Mouse (Mus musculus) limb, embryonic 11.5 days (tissue): Measurements from ENCODE around the gene Tradd. TPM values are rescaled to one million over a fixed set of nuclear protein-coding genes. Genes with fewer than 3 reads are reported as not detected.
A peak's percentile ranks its signal among the peaks of the same experiment; 100 is the strongest.

ENCODE experiments used
- ATAC-seq: fragments of 200-750 bp; cut with Nextera tagmentation; 2 replicates; pipeline ENCODE4 v1.8.0; 2017; ENCODE audit warnings: low read depth; ENCODE audit not compliant: insufficient number of reproducible peaks, low FRiP score, low TSS enrichment
- DNase-seq: peaks from one replicate; pipeline ENCODE4 v3.0.0-alpha.2; 2015; ENCODE audit warnings: low spot score
- H3K27ac ChIP-seq: fragments of 300-500 bp; sonication (generic); replicated peaks from 2 replicates; pipeline ENCODE4 v1.5.1; 2014; ENCODE audit warnings: low read depth, mild to moderate bottlenecking, low read length
- H3K27me3 ChIP-seq: fragments of 300-500 bp; sonication (generic); 2 replicates; pipeline ENCODE4 v1.6.1; 2014; ENCODE audit warnings: mild to moderate bottlenecking, low read length, mixed read lengths; ENCODE audit not compliant: control insufficient read depth, insufficient read depth
- H3K36me3 ChIP-seq: fragments of 300-500 bp; sonication (generic); 2 replicates; pipeline ENCODE4 v1.6.1; 2014; ENCODE audit warnings: mild to moderate bottlenecking, low read length, moderate library complexity, mixed read lengths; ENCODE audit not compliant: control insufficient read depth, insufficient read depth
- H3K4me1 ChIP-seq: fragments of 300-500 bp; sonication (generic); 2 replicates; pipeline ENCODE4 v1.6.1; 2014; ENCODE audit warnings: low read length, mixed read lengths; ENCODE audit not compliant: control insufficient read depth, insufficient read depth
- H3K4me2 ChIP-seq: fragments of 300-500 bp; sonication (generic); 2 replicates; pipeline ENCODE4 v1.6.1; 2014; ENCODE audit warnings: low read depth, mild to moderate bottlenecking, moderate library complexity; ENCODE audit not compliant: severe bottlenecking
- H3K4me3 ChIP-seq: fragments of 300-500 bp; sonication (generic); 2 replicates; pipeline ENCODE4 v1.5.1; 2014; ENCODE audit warnings: low read depth, low read length
- H3K9ac ChIP-seq: fragments of 300-500 bp; sonication (generic); 2 replicates; pipeline ENCODE4 v1.6.1; 2014; ENCODE audit warnings: mild to moderate bottlenecking, low read length
- H3K9me3 ChIP-seq: fragments of 300-500 bp; sonication (generic); 2 replicates; pipeline ENCODE4 v1.6.1; 2016; ENCODE audit warnings: low read length; ENCODE audit not compliant: control insufficient read depth
- WGBS: fragments of 180-500 bp; shearing (Covaris S2); extraction: QIAGEN DNeasy Blood & Tissue Kit; methylation state at CpG from one replicate; pipeline ENCODE4 v1.1.7; 2014; 5-methylcytosine and 5-hydroxymethylcytosine counted together
- polyA plus RNA-seq: library from polyadenylated mRNA; unstranded; fragments of >200 nt; fragmentation: Nextera tagmentation; extraction: Ambion mirVana; gene quantifications from 2 replicates; pipeline ENCODE4 v1.2.1, GENCODE M21; 2014

The Tradd gene
- polyA plus RNA-seq, 1 experiment from 2014 or later: 11.1 TPM

DNA sequence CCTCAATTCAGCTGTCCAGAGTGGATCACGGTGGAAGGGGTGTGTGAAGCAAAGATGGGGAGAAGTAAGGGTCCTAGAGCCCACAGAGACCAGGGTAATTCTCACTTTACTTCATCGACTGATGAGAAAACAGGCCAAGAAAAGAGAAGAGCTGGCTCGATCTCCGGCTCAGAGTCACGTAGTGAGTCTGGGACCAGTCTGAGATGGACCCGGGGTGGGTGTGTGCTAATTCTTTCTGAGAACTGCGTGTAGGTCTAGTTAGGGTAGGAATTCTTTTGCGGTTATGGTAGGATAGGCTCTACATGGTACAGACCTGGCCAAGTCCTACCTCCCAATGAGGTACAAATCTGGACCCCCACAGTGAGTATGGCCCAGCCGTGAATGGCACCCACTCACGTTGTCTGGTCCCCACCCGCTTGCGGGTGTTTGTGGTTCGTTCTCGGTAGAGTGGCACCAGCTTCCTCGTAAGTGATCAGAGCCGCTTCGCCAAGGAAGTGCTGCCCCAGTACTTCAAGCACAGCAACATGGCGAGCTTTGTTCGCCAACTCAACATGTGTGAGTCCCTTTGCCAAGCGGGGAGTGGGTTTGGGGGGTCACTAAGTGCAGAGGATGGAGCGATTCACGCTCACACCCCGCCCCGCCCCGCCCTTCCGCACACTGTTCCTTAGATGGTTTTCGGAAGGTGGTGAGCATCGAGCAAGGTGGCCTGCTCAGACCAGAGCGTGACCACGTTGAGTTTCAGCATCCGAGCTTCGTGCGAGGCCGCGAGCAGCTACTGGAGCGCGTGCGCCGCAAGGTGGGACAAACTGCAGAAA is 5.9 kb upstream of the Tradd start:
- no peak for DNase-seq
- peaks cover 18% of the 10 kb centered on the region for H3K4me1 ChIP-seq
- H3K9me3 ChIP-seq: peaks cover 3% of the 10 kb centered on the region; the same call in 1 of the 2 replicates
- 4% methylated on average over 39 of the region's 39 CpGs for WGBS
- peak overlapping the region; percentile 65; the same call in 1 of the 2 replicates for H3K4me2 ChIP-seq
- H3K4me3 ChIP-seq: peak overlapping the region; percentile 32
- H3K9ac ChIP-seq: no peak overlapping the region
- H3K27me3 ChIP-seq: peaks cover 87% of the 10 kb centered on the region
- no peak for ATAC-seq
- no peak overlapping the region for H3K27ac ChIP-seq
- no peaks in the 10 kb centered on the region; the same call in 1 of the 2 replicates for H3K36me3 ChIP-seq

DNA sequence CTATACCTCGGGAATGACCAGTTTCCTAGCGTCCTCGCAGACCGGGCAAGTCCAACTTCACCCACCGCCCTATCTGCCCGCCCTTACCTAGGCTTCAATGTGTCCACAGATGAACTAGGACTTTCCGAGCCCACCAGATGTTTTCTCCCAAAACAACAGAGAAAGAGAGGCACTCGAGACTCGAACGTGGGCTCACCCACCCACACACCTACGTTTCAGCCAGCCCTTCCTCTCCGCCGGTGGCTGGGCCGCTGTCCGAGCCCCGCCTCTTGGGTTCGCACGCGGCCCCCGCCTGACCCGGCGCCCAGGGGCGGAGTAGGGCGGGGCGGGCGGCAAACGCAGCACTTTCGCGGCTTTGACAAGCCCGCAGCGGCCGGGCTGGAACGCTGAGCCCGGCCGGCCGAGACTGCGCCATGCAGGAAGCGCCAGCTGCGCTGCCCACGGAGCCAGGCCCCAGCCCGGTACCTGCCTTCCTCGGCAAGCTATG is 5.1 kb upstream of the Tradd start, which contains the start of gene Hsf4:
Hsf4 (plus strand) TSS at position 341 of the 487 bp plus-strand sequence.
- Histone ChIP-seq H3K4me1 (peaks cover 24% of the 10 kb centered on the region), H3K36me3 (no peaks in the 10 kb centered on the region; the same call in 1 of the 2 replicates), H3K4me2 (peak within 1 kb of the TSS; percentile 65), H3K9ac (peak within 1 kb of the TSS; percentile 19), H3K9me3 (peaks cover 3% of the 10 kb centered on the region; the same call in 1 of the 2 replicates), H3K4me3 (peak within 1 kb of the TSS; percentile 32), H3K27me3 (peaks cover 82% of the 10 kb centered on the region), H3K27ac (no peak within 1 kb of the TSS)
- DNase-seq (peak; percentile 53), ATAC-seq (no peak)
- WGBS: under 1% methylated on average over 42 of the region's 42 CpGs

DNA sequence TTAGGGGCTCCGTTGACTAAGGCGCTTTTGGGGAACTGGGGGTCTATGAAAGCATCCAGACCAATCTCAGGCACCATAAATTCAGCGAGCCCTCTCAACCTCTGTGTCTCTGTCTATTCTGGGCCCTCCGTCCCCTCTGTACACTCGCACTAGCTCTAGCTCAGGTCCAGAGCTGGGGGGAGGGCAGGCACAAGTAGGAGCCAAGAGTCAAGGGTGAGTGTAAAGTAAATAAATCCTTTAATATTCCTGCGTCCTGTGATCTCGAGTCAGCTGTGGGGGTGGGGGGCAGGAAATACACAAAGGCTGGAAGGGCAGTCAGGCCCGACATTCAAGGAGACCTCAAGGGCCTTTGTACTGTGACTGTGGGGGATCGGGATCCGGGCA is 4.7 kb upstream of the Tradd start:
- Histone ChIP-seq H3K27ac (no peak overlapping the region), H3K9me3 (peaks cover 3% of the 10 kb centered on the region; the same call in 1 of the 2 replicates), H3K4me2 (peak overlapping the region; percentile 65), H3K9ac (peak overlapping the region; percentile 9; the same call in 1 of the 2 replicates), H3K27me3 (peaks cover 82% of the 10 kb centered on the region), H3K4me3 (peak overlapping the region; percentile 32), H3K36me3 (no peaks in the 10 kb centered on the region; the same call in 1 of the 2 replicates), H3K4me1 (peaks cover 24% of the 10 kb centered on the region)
- DNase-seq (no peak), ATAC-seq (peak; percentile 16)
- 1% methylated on average over 10 of the region's 10 CpGs for WGBS

DNA sequence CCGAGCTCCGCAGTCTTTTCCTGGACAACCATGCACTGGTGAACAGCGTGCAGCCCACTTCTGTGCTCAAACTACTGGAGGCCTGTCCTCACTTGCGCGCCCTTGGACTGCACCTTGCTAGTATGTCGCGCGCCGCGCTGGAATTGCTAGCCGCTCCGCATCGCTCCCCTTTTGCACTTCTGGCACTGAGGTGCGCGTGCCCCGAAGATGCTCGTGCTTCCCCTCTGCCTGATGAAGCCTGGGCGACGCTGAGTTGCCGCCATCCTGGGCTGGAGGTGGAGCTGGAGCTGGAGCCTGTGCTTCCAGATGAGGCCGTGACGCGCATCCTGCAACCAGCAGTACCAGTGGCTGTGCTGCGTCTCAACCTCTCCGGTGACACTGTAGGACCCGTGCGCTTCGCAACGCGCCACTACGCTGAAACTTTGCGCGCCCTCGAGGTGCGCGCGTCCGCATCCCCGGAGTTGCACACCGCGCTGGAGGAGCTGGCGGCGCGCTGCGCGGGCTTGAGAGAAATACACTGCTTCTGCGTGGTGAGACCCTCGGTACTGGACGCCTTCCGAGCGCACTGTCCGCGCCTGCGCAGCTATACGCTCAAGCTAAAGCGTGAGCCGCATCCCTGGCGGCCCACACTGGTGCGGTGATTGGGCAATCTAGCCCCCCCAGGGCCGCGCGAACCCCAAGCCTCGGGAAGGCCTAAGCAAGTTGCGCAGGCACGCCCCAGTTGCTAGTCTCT is 4.1 kb upstream of the Tradd start:
- Histone ChIP-seq H3K9me3 (peaks cover 3% of the 10 kb centered on the region; the same call in 1 of the 2 replicates), H3K4me1 (peaks cover 24% of the 10 kb centered on the region), H3K27ac (no peak overlapping the region), H3K4me2 (peak overlapping the region; percentile 65), H3K36me3 (no peaks in the 10 kb centered on the region; the same call in 1 of the 2 replicates), H3K4me3 (peak overlapping the region; percentile 32), H3K9ac (peak overlapping the region; percentile 9; the same call in 1 of the 2 replicates), H3K27me3 (peaks cover 81% of the 10 kb centered on the region)
- WGBS: under 1% methylated on average over 65 of the region's 65 CpGs
- DNase-seq (peak; percentile 82), ATAC-seq (peak; percentile 66)

DNA sequence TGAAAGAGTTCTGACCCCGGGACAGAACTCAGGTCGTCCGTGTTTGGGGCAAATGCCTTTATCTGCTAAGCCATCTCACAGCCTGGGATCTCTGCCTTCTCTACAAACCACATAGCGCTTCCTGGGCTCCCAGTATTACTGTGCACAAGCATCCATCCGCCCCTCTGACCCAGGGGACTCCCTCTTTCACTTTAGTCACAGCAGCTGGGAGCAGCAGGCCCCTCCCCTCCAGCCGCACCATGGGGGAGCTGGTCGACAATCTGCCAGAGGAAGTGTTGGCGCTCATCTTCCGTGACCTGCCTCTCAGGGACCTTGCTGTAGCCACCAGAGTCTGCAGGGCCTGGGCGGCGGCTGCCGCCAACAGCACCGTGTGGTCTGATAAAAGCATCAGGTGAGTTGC is 2.4 kb upstream of the Tradd start:
- Histone ChIP-seq H3K9ac (no peak overlapping the region), H3K4me3 (no peak overlapping the region), H3K36me3 (no peaks in the 10 kb centered on the region; the same call in 1 of the 2 replicates), H3K27me3 (peaks cover 71% of the 10 kb centered on the region), H3K4me2 (peak overlapping the region; percentile 7; the same call in 1 of the 2 replicates), H3K4me1 (peaks cover 24% of the 10 kb centered on the region), H3K9me3 (peaks cover 3% of the 10 kb centered on the region; the same call in 1 of the 2 replicates), H3K27ac (no peak overlapping the region)
- WGBS: 13% methylated on average over 13 of the region's 13 CpGs
- ATAC-seq: no peak
- DNase-seq: no peak

DNA sequence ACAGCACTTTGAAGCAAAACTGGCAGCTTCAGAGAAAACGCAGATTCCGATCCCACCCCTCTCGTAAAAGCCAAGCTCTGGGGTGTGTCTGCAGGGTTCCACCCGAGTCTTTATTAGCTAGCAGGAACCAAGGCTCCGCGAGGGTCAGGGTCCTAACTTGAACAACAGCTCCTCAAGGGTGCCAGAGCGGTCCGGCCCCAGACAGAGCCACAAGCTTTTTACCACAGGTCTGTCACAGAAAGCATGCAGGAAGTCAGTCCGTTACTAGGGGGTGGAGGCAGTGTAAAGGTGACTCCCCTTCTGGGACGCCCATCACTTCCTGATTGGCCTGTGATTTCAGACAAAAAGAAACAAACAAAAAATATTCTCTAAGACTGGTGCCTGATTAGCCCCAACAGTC is 719 bp upstream of the Tradd start:
- Histone ChIP-seq H3K4me2 (peak overlapping the region; percentile 81), H3K4me3 (peak overlapping the region; percentile 63), H3K4me1 (peaks cover 20% of the 10 kb centered on the region), H3K36me3 (no peaks in the 10 kb centered on the region; the same call in 1 of the 2 replicates), H3K9me3 (peaks cover 3% of the 10 kb centered on the region; the same call in 1 of the 2 replicates), H3K27me3 (peaks cover 62% of the 10 kb centered on the region), H3K27ac (no peak overlapping the region), H3K9ac (no peak overlapping the region)
- WGBS: 10% methylated on average over 10 of the region's 10 CpGs
- no peak for ATAC-seq
- no peak for DNase-seq

DNA sequence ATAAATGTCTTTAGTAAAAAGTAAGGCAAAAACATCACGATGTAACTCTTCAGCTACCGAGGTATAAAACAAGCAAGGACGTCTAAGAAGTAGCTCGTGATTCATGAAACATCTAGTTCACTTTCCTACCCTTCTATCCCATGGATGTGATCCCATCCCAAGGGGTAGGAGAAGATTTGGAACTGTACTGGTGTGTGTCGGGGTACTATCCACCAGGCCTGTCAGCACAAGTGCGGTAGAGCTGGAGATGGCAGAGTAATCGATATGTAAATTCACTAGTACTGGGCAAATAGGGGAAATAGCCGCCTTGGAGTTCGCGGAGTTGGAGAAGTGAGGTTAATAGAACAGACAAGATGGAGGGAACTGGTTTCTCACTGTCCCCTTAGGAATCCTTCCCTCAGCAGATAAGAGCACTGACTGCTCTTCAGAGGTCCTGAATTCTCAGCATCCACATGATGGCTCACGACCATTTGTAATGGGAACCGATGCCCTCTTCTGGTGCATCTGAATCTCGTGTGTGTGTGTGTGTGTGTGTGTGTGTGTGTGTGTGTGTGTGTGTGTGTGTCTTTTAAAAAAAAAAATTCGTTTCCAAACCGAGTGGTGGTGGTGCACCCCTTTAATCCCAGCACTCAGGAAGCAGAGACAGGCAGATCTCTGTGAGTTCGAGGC is 1.0 kb downstream of the Tradd start:
- no peaks in the 10 kb centered on the region; the same call in 1 of the 2 replicates for H3K36me3 ChIP-seq
- H3K27me3 ChIP-seq: peaks cover 62% of the 10 kb centered on the region
- peaks cover 3% of the 10 kb centered on the region; the same call in 1 of the 2 replicates for H3K9me3 ChIP-seq
- 44% methylated on average over 16 of the region's 16 CpGs for WGBS
- H3K9ac ChIP-seq: no peak overlapping the region
- no peak overlapping the region; the same call in 1 of the 2 replicates for H3K4me2 ChIP-seq
- H3K4me1 ChIP-seq: peaks cover 18% of the 10 kb centered on the region
- no peak for DNase-seq
- no peak overlapping the region for H3K27ac ChIP-seq
- no peak for ATAC-seq
- no peak overlapping the region for H3K4me3 ChIP-seq
